Mouse (Mus musculus) megakaryocyte, embryonic 14.5 days (primary cell): ENCODE results near the gene Zfp609.

Source experiments
- FLI1 ChIP-seq: IDR thresholded peaks from 2 replicates; pipeline ENCODE4 v1.6.1; 2012; ENCODE audit warnings: low read length, inconsistent platforms, mixed read lengths
- GATA1 ChIP-seq: IDR thresholded peaks from 3 replicates; pipeline ENCODE4 v1.6.1; 2012; ENCODE audit warnings: mixed read lengths, low read length, inconsistent platforms, borderline replicate concordance

GRCm38 (mm10) chr9:65833640-65834039 lies 6.3 kb upstream of the Zfp609 start:
- TF ChIP-seq FLI1 = no peak
- TF ChIP-seq GATA1 = no peak
